Comparison of ENCODE assay signal across 30 mouse cellular contexts in the genomic region with DNA sequence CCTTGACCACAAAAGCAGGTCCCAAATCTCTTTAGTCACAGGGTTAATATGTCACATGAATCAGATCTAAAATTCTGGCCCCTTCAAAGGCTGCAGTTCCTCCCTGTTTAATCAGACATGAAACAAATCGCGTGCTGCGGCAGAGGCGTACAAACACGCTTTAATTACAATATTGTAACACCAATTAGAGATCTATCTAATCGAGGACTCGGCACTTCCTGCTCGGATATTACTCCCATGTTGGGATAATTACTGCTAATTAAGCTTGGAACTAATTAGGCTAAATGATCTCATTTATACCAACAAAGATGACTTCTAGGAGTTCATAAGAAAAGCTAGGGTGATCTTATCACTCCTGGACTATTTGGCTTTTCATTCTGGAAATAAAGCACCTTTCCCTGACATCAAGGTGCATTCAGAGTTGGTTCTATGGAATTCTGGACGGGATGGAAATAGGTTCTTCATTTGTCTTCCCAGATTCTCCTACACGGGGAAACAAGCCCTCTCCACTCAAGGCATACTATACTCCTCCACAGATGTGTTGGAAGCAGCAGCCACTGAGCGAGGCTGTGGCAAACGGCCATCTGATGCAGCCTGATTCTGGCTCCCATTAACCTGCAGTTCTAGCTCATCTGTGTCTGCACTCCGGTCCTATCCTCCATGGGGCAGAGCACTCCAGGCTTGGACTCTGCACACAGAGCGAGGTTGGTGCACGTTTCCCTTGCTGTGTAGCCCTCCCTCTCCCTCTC. TPM values are rescaled to one million over a fixed set of nuclear protein-coding genes. Genes with fewer than 3 reads are reported as not detected.
DNase-seq lines count a peak whose midpoint lies in the region; ATAC-seq lines count a peak whose summit lies in the region.
"Had no signal": no experiment of that assay in that cellular context is flagged by ENCODE, and none has a peak within 500 bp of the region (broad histone marks: within the 10 kb centered on the region; RNA-seq: fewer than 3 reads in every experiment).

No protein-coding gene starts in this region.

- H3K27me3 ChIP-seq in forebrain, embryonic 13.5 days: no peaks in the 10 kb centered on the region
- H3K27me3 ChIP-seq in forebrain, embryonic 10.5 days (ENCODE audit: poor library complexity, severe bottlenecking): no peaks in the 10 kb centered on the region
- no peaks in the 10 kb centered on the region for H3K27me3 ChIP-seq in hindbrain, embryonic 14.5 days (ENCODE audit: control insufficient read depth, insufficient read depth, low read length)
- no peaks in the 10 kb centered on the region for H3K27me3 ChIP-seq in hindbrain, embryonic 10.5 days (ENCODE audit: insufficient read depth, poor library complexity, severe bottlenecking)
- no peaks in the 10 kb centered on the region for H3K27me3 ChIP-seq in neural tube, embryonic 13.5 days
- H3K27me3 ChIP-seq in neural tube, embryonic 14.5 days (ENCODE audit: control insufficient read depth, insufficient read depth, low read length): no peaks in the 10 kb centered on the region
- H3K27me3 ChIP-seq: CH12.LX; embryonic facial prominence, embryonic 12.5 days; heart, embryonic 15.5 days; neural tube, embryonic 12.5 days had no signal

- no peak overlapping the region for H3K4me2 ChIP-seq in forebrain, embryonic 13.5 days
- no peak overlapping the region for H3K4me2 ChIP-seq in hindbrain, embryonic 14.5 days (replicated peaks)
- 0 out of 2 replicates have a peak overlapping the region, but pooled peaks have one; percentile 1 for H3K4me2 ChIP-seq in neural tube, embryonic 13.5 days
- H3K4me2 ChIP-seq in neural tube, embryonic 14.5 days (ENCODE audit: low read depth, low read length): no peak overlapping the region
- H3K4me2 ChIP-seq: embryonic facial prominence, embryonic 12.5 days; heart, embryonic 15.5 days; neural tube, embryonic 12.5 days had no signal

- H3K9me3 ChIP-seq in forebrain, embryonic 13.5 days (replicated peaks): no peaks in the 10 kb centered on the region; the same call in 1 of the 2 replicates
- H3K9me3 ChIP-seq in forebrain, embryonic 10.5 days: peaks cover 4% of the 10 kb centered on the region; the same call in 1 of the 2 replicates
- H3K9me3 ChIP-seq in hindbrain, embryonic 14.5 days (ENCODE audit: control insufficient read depth, low read length): no peaks in the 10 kb centered on the region
- H3K9me3 ChIP-seq in hindbrain, embryonic 10.5 days: no peaks in the 10 kb centered on the region
- H3K9me3 ChIP-seq in neural tube, embryonic 13.5 days: no peaks in the 10 kb centered on the region
- no peaks in the 10 kb centered on the region for H3K9me3 ChIP-seq in neural tube, embryonic 14.5 days (ENCODE audit: control insufficient read depth, low read length)
- H3K9me3 ChIP-seq: embryonic facial prominence, embryonic 12.5 days; heart, embryonic 15.5 days; neural tube, embryonic 12.5 days had no signal

- peaks cover 23% of the 10 kb centered on the region for H3K36me3 ChIP-seq in forebrain, embryonic 13.5 days (ENCODE audit: poor library complexity, severe bottlenecking)
- peaks cover 47% of the 10 kb centered on the region for H3K36me3 ChIP-seq in forebrain, embryonic 10.5 days (replicated peaks)
- no peaks in the 10 kb centered on the region for H3K36me3 ChIP-seq in hindbrain, embryonic 14.5 days (replicated peaks; ENCODE audit: control insufficient read depth, insufficient read depth)
- peaks cover 41% of the 10 kb centered on the region for H3K36me3 ChIP-seq in hindbrain, embryonic 10.5 days
- peaks cover 13% of the 10 kb centered on the region; the same call in 1 of the 2 replicates for H3K36me3 ChIP-seq in neural tube, embryonic 13.5 days
- H3K36me3 ChIP-seq in neural tube, embryonic 14.5 days (ENCODE audit: control insufficient read depth, insufficient read depth, low read length): no peaks in the 10 kb centered on the region
- H3K36me3 ChIP-seq: embryonic facial prominence, embryonic 12.5 days; heart, embryonic 15.5 days; neural tube, embryonic 12.5 days had no signal

- no peak for DNase-seq in forebrain, embryonic 10.5 days (ENCODE audit: extremely low spot score, low spot score)
- DNase-seq in hindbrain, embryonic 14.5 days (ENCODE audit: low spot score): peak; percentile 35
- DNase-seq in hindbrain, embryonic 10.5 days (ENCODE audit: low spot score): no peak
- no peak for DNase-seq in neural tube, embryonic 10.5 days (ENCODE audit: extremely low spot score, low spot score)
- no peak for DNase-seq in layer of hippocampus, postnatal 25 days (ENCODE audit: extremely low spot score in 1 of 2, low spot score in 1 of 2)
- DNase-seq: adrenal gland, adult 2 months; adrenal gland, postnatal 36 days; cerebellum, adult 9-11 months; embryo, embryonic 11 days; gastrocnemius, postnatal 10 days; kidney, adult 9 months; kidney, postnatal 10 days; liver; lung, adult 2 months; lung, postnatal 10 days; right cerebral cortex, postnatal 4 days; thymus, adult 18-20 months; thymus, postnatal 25 days had no signal

- peak; percentile 52; the same call in 1 of the 2 replicates for ATAC-seq in forebrain, embryonic 13.5 days
- ATAC-seq in hindbrain, embryonic 14.5 days (ENCODE audit: low FRiP score): 0 out of 2 replicates have a peak, but pooled peaks have one; percentile 31
- peak; percentile 62 for ATAC-seq in neural tube, embryonic 13.5 days (ENCODE audit: low read depth)
- ATAC-seq in neural tube, embryonic 14.5 days (ENCODE audit: low read depth): peak; percentile 55
- ATAC-seq: activated CD4-positive, CD25-positive, alpha-beta regulatory T cell, adult 4 months; intestine, postnatal 0 days had no signal

- no peak overlapping the region for H3K4me3 ChIP-seq in forebrain, embryonic 13.5 days
- H3K4me3 ChIP-seq in forebrain, embryonic 10.5 days: no peak overlapping the region
- H3K4me3 ChIP-seq in hindbrain, embryonic 14.5 days (replicated peaks; ENCODE audit: low read length): no peak overlapping the region
- H3K4me3 ChIP-seq in hindbrain, embryonic 10.5 days: no peak overlapping the region
- H3K4me3 ChIP-seq in neural tube, embryonic 13.5 days: no peak overlapping the region
- H3K4me3 ChIP-seq in neural tube, embryonic 14.5 days (ENCODE audit: low read depth, low read length): no peak overlapping the region
- H3K4me3 ChIP-seq: embryonic facial prominence, embryonic 12.5 days; heart, embryonic 15.5 days; neural tube, embryonic 12.5 days had no signal

- peaks cover 20% of the 10 kb centered on the region for H3K4me1 ChIP-seq in forebrain, embryonic 13.5 days
- peaks cover 28% of the 10 kb centered on the region for H3K4me1 ChIP-seq in forebrain, embryonic 10.5 days
- peaks cover 6% of the 10 kb centered on the region; the same call in 1 of the 2 replicates for H3K4me1 ChIP-seq in hindbrain, embryonic 14.5 days (replicated peaks; ENCODE audit: control insufficient read depth, insufficient read depth, low read length)
- peaks cover 19% of the 10 kb centered on the region for H3K4me1 ChIP-seq in hindbrain, embryonic 10.5 days (replicated peaks)
- peaks cover 37% of the 10 kb centered on the region for H3K4me1 ChIP-seq in neural tube, embryonic 13.5 days (replicated peaks)
- peaks cover 13% of the 10 kb centered on the region; the same call in 1 of the 2 replicates for H3K4me1 ChIP-seq in neural tube, embryonic 14.5 days (ENCODE audit: control insufficient read depth, insufficient read depth, low read length)
- H3K4me1 ChIP-seq: embryonic facial prominence, embryonic 12.5 days had no signal

- H3K9ac ChIP-seq in forebrain, embryonic 13.5 days: no peak overlapping the region
- H3K9ac ChIP-seq in hindbrain, embryonic 14.5 days: no peak overlapping the region
- 0 out of 2 replicates have a peak overlapping the region, but pooled peaks have one; percentile 19 for H3K9ac ChIP-seq in neural tube, embryonic 13.5 days
- no peak overlapping the region for H3K9ac ChIP-seq in neural tube, embryonic 14.5 days (replicated peaks; ENCODE audit: low read depth, low read length)
- H3K9ac ChIP-seq: embryonic facial prominence, embryonic 12.5 days; heart, embryonic 15.5 days; liver, embryonic 14.5 days; neural tube, embryonic 12.5 days had no signal

- WGBS in forebrain, embryonic 13.5 days: 51% methylated on average over 15 of the region's 15 CpGs
- WGBS in forebrain, embryonic 10.5 days: 82% methylated on average over 15 of the region's 15 CpGs
- 67% methylated on average over 15 of the region's 15 CpGs for WGBS in hindbrain, embryonic 14.5 days
- 88% methylated on average over 15 of the region's 15 CpGs for WGBS in hindbrain, embryonic 10.5 days
- WGBS in neural tube, embryonic 13.5 days: 61% methylated on average over 15 of the region's 15 CpGs
- 61% methylated on average over 15 of the region's 15 CpGs for WGBS in neural tube, embryonic 14.5 days

- peak overlapping the region; percentile 27; the same call in 1 of the 2 replicates for H3K27ac ChIP-seq in forebrain, embryonic 13.5 days
- H3K27ac ChIP-seq in forebrain, embryonic 10.5 days: no peak overlapping the region
- H3K27ac ChIP-seq in hindbrain, embryonic 14.5 days: no peak overlapping the region
- no peak overlapping the region for H3K27ac ChIP-seq in hindbrain, embryonic 10.5 days
- peak overlapping the region; percentile 65 for H3K27ac ChIP-seq in neural tube, embryonic 13.5 days (replicated peaks)
- H3K27ac ChIP-seq in neural tube, embryonic 14.5 days (ENCODE audit: low read depth, low read length): no peak overlapping the region
- H3K27ac ChIP-seq: embryonic facial prominence, embryonic 12.5 days; heart, embryonic 15.5 days; liver, embryonic 14.5 days; macrophage; neural tube, embryonic 12.5 days; stomach, postnatal 0 days had no signal

RNA-seq across cellular contexts. Expression of a gene that starts 31.9 kb away (rescaled TPM):
- 101 and 105 TPM in 2 replicates for polyA plus RNA-seq in forebrain, embryonic 13.5 days (2015; fragmentation: Nextera tagmentation; extraction: Ambion mirVana)
- polyA plus RNA-seq in forebrain, embryonic 10.5 days (2016; fragmentation: Nextera tagmentation; extraction: Ambion mirVana): 51.4 and 52.7 TPM in 2 replicates
- polyA plus RNA-seq in hindbrain, embryonic 14.5 days (2014; fragmentation: Nextera tagmentation; extraction: Ambion mirVana): 51.8 and 62.3 TPM in 2 replicates
- polyA plus RNA-seq in hindbrain, embryonic 10.5 days (2016; fragmentation: Nextera tagmentation; extraction: Ambion mirVana): 52.3 and 71.6 TPM in 2 replicates
- 75.4 and 91.9 TPM in 2 replicates for polyA plus RNA-seq in neural tube, embryonic 13.5 days (2015; fragmentation: Nextera tagmentation; extraction: Ambion mirVana)
- polyA plus RNA-seq in neural tube, embryonic 14.5 days (2014; fragmentation: Nextera tagmentation; extraction: Ambion mirVana): 57.0 and 60.7 TPM in 2 replicates
- 10 to 100 TPM; 49.3 to 69.1 TPM for total RNA-seq in layer of hippocampus, postnatal 25 days (2021)

Comparison
In these comparisons a context has a peak if more than half of its experiments do, and no peak if none do; other contexts are left out.
1. H3K27ac ChIP-seq: peak in forebrain, embryonic 13.5 days (single experiment) and neural tube, embryonic 13.5 days (single experiment); none in forebrain, embryonic 10.5 days (single experiment), hindbrain, embryonic 14.5 days (single experiment), hindbrain, embryonic 10.5 days (single experiment) and neural tube, embryonic 14.5 days (single experiment).
2. Peak in every context shown above with its lines, with median percentiles within 50 percentile points of each other: ATAC-seq.